Mouse (Mus musculus): Measurements from ENCODE around the gene Ndufs5. TPM values are rescaled to one million over a fixed set of nuclear protein-coding genes. Genes with fewer than 3 reads are reported as not detected.

Ndufs5 gene
- polyA plus RNA-seq, 1 experiment from 2014 or later: 344 TPM

- no peak overlapping the region for H3K9ac ChIP-seq (ENCODE audit: low read depth, low read length)
- no peak overlapping the region for H3K4me2 ChIP-seq (replicated peaks; ENCODE audit: low read depth, low read length)
- no peaks in the 10 kb centered on the region for H3K4me1 ChIP-seq (replicated peaks; ENCODE audit: control insufficient read depth, insufficient read depth, low read length)
- no peak overlapping the region for H3K27ac ChIP-seq (ENCODE audit: low read depth, low read length)
- H3K9me3 ChIP-seq (ENCODE audit: control insufficient read depth, low read length): no peaks in the 10 kb centered on the region
- ATAC-seq (ENCODE audit: low FRiP score) (no peak), DNase-seq (ENCODE audit: low spot score) (no peak)
- no peaks in the 10 kb centered on the region for H3K36me3 ChIP-seq (ENCODE audit: control insufficient read depth, insufficient read depth, low read length)
- no peaks in the 10 kb centered on the region for H3K27me3 ChIP-seq (ENCODE audit: control insufficient read depth, insufficient read depth, low read length)
- 94% methylated on average over 5 of the region's 5 CpGs for WGBS
- H3K4me3 ChIP-seq (ENCODE audit: low read depth, low read length): no peak overlapping the region
Measured at GRCm38 (mm10) chr4:123707340-123707739, 10.7 kb downstream of the Ndufs5 start.

GRCm38 (mm10) chr4:123705340-123705739 lies 12.7 kb downstream of the Ndufs5 start:
- Histone ChIP-seq H3K4me2 (replicated peaks; ENCODE audit: low read depth, low read length) (no peak overlapping the region), H3K4me1 (replicated peaks; ENCODE audit: control insufficient read depth, insufficient read depth, low read length) (no peaks in the 10 kb centered on the region), H3K27ac (ENCODE audit: low read depth, low read length) (no peak overlapping the region), H3K9ac (ENCODE audit: low read depth, low read length) (no peak overlapping the region), H3K9me3 (ENCODE audit: control insufficient read depth, low read length) (no peaks in the 10 kb centered on the region), H3K4me3 (ENCODE audit: low read depth, low read length) (no peak overlapping the region), H3K27me3 (ENCODE audit: control insufficient read depth, insufficient read depth, low read length) (no peaks in the 10 kb centered on the region), H3K36me3 (ENCODE audit: control insufficient read depth, insufficient read depth, low read length) (no peaks in the 10 kb centered on the region)
- 85% methylated on average over 2 of the region's 2 CpGs for WGBS
- ATAC-seq (ENCODE audit: low FRiP score) (no peak), DNase-seq (ENCODE audit: low spot score) (no peak)

- Histone ChIP-seq H3K4me2 (replicated peaks; ENCODE audit: low read depth, low read length) (no peak overlapping the region), H3K9ac (ENCODE audit: low read depth, low read length) (no peak overlapping the region), H3K9me3 (ENCODE audit: control insufficient read depth, low read length) (no peaks in the 10 kb centered on the region), H3K27ac (ENCODE audit: low read depth, low read length) (no peak overlapping the region), H3K27me3 (ENCODE audit: control insufficient read depth, insufficient read depth, low read length) (no peaks in the 10 kb centered on the region), H3K36me3 (ENCODE audit: control insufficient read depth, insufficient read depth, low read length) (no peaks in the 10 kb centered on the region), H3K4me3 (ENCODE audit: low read depth, low read length) (no peak overlapping the region), H3K4me1 (replicated peaks; ENCODE audit: control insufficient read depth, insufficient read depth, low read length) (no peaks in the 10 kb centered on the region)
- DNase-seq (ENCODE audit: low spot score) (no peak), ATAC-seq (ENCODE audit: low FRiP score) (no peak)
- 82% methylated on average over 12 of the region's 12 CpGs for WGBS
Measured at GRCm38 (mm10) chr4:123693384-123693783, 24.6 kb downstream of the Ndufs5 start.

GRCm38 (mm10) chr4:123692071-123692470 lies 25.9 kb downstream of the Ndufs5 start:
- Histone ChIP-seq H3K4me3 (ENCODE audit: low read depth, low read length) (no peak overlapping the region), H3K4me2 (replicated peaks; ENCODE audit: low read depth, low read length) (no peak overlapping the region), H3K36me3 (ENCODE audit: control insufficient read depth, insufficient read depth, low read length) (no peaks in the 10 kb centered on the region), H3K9me3 (ENCODE audit: control insufficient read depth, low read length) (no peaks in the 10 kb centered on the region), H3K4me1 (replicated peaks; ENCODE audit: control insufficient read depth, insufficient read depth, low read length) (no peaks in the 10 kb centered on the region), H3K27ac (ENCODE audit: low read depth, low read length) (no peak overlapping the region), H3K9ac (ENCODE audit: low read depth, low read length) (no peak overlapping the region), H3K27me3 (ENCODE audit: control insufficient read depth, insufficient read depth, low read length) (no peaks in the 10 kb centered on the region)
- no peak for DNase-seq (ENCODE audit: low spot score)
- 81% methylated on average over 3 of the region's 3 CpGs for WGBS
- ATAC-seq (ENCODE audit: low FRiP score): no peak

- Histone ChIP-seq H3K4me3 (ENCODE audit: low read depth, low read length) (no peak overlapping the region), H3K9ac (ENCODE audit: low read depth, low read length) (no peak overlapping the region), H3K4me1 (replicated peaks; ENCODE audit: control insufficient read depth, insufficient read depth, low read length) (peaks cover 4% of the 10 kb centered on the region), H3K9me3 (ENCODE audit: control insufficient read depth, low read length) (no peaks in the 10 kb centered on the region), H3K36me3 (ENCODE audit: control insufficient read depth, insufficient read depth, low read length) (no peaks in the 10 kb centered on the region), H3K4me2 (replicated peaks; ENCODE audit: low read depth, low read length) (no peak overlapping the region), H3K27ac (ENCODE audit: low read depth, low read length) (no peak overlapping the region), H3K27me3 (ENCODE audit: control insufficient read depth, insufficient read depth, low read length) (no peaks in the 10 kb centered on the region)
- ATAC-seq (ENCODE audit: low FRiP score) (no peak), DNase-seq (ENCODE audit: low spot score) (no peak)
- WGBS: 83% methylated on average over 10 of the region's 10 CpGs
Measured at GRCm38 (mm10) chr4:123690311-123690710, 27.7 kb downstream of the Ndufs5 start.

- ATAC-seq (ENCODE audit: low FRiP score) (peak; percentile 67), DNase-seq (ENCODE audit: low spot score) (peak; percentile 62)
- Histone ChIP-seq H3K4me2 (replicated peaks; ENCODE audit: low read depth, low read length) (peak overlapping the region; percentile 100), H3K4me3 (ENCODE audit: low read depth, low read length) (peak overlapping the region; percentile 76), H3K27me3 (ENCODE audit: control insufficient read depth, insufficient read depth, low read length) (no peaks in the 10 kb centered on the region), H3K36me3 (ENCODE audit: control insufficient read depth, insufficient read depth, low read length) (no peaks in the 10 kb centered on the region), H3K27ac (ENCODE audit: low read depth, low read length) (peak overlapping the region; percentile 89), H3K4me1 (replicated peaks; ENCODE audit: control insufficient read depth, insufficient read depth, low read length) (peaks cover 4% of the 10 kb centered on the region), H3K9me3 (ENCODE audit: control insufficient read depth, low read length) (no peaks in the 10 kb centered on the region), H3K9ac (ENCODE audit: low read depth, low read length) (peak overlapping the region; percentile 89)
- 1% methylated on average over 34 of the region's 89 CpGs for WGBS
Measured at GRCm38 (mm10) chr4:123687025-123687781, 30.8 kb downstream of the Ndufs5 start.

GRCm38 (mm10) chr4:123686368-123687024 lies 31.5 kb downstream of the Ndufs5 start:
- Histone ChIP-seq H3K9me3 (ENCODE audit: control insufficient read depth, low read length) (no peaks in the 10 kb centered on the region), H3K4me2 (replicated peaks; ENCODE audit: low read depth, low read length) (peak overlapping the region; percentile 100), H3K9ac (ENCODE audit: low read depth, low read length) (peak overlapping the region; percentile 89), H3K4me1 (replicated peaks; ENCODE audit: control insufficient read depth, insufficient read depth, low read length) (peaks cover 4% of the 10 kb centered on the region), H3K27me3 (ENCODE audit: control insufficient read depth, insufficient read depth, low read length) (no peaks in the 10 kb centered on the region), H3K36me3 (ENCODE audit: control insufficient read depth, insufficient read depth, low read length) (no peaks in the 10 kb centered on the region), H3K27ac (ENCODE audit: low read depth, low read length) (peak overlapping the region; percentile 89), H3K4me3 (ENCODE audit: low read depth, low read length) (peak overlapping the region; percentile 76)
- DNase-seq (ENCODE audit: low spot score): peak; percentile 58
- ATAC-seq (ENCODE audit: low FRiP score): peak; percentile 63
- WGBS: under 1% methylated on average over 48 of the region's 56 CpGs

GRCm38 (mm10) chr4:123685506-123686242 lies 32.3 kb downstream of the Ndufs5 start:
- DNase-seq (ENCODE audit: low spot score): peak; percentile 9
- Histone ChIP-seq H3K9ac (ENCODE audit: low read depth, low read length) (peak overlapping the region; percentile 89; the same call in 1 of the 2 replicates), H3K4me1 (replicated peaks; ENCODE audit: control insufficient read depth, insufficient read depth, low read length) (peaks cover 4% of the 10 kb centered on the region), H3K4me3 (ENCODE audit: low read depth, low read length) (peak overlapping the region; percentile 76), H3K9me3 (ENCODE audit: control insufficient read depth, low read length) (no peaks in the 10 kb centered on the region), H3K4me2 (replicated peaks; ENCODE audit: low read depth, low read length) (peak overlapping the region; percentile 100), H3K27ac (ENCODE audit: low read depth, low read length) (no peak overlapping the region), H3K27me3 (ENCODE audit: control insufficient read depth, insufficient read depth, low read length) (no peaks in the 10 kb centered on the region), H3K36me3 (ENCODE audit: control insufficient read depth, insufficient read depth, low read length) (no peaks in the 10 kb centered on the region)
- no peak for ATAC-seq (ENCODE audit: low FRiP score)
- WGBS: 47% methylated on average over 8 of the region's 8 CpGs

Data from hindbrain, embryonic 11.5 days (tissue).